Mouse (Mus musculus): Measurements from ENCODE around the gene Itih2. TPM values are rescaled to one million over a fixed set of nuclear protein-coding genes. Genes with fewer than 3 reads are reported as not detected.

Itih2 gene
- polyA plus RNA-seq, 1 experiment from 2014 or later = 4.5 TPM

DNA sequence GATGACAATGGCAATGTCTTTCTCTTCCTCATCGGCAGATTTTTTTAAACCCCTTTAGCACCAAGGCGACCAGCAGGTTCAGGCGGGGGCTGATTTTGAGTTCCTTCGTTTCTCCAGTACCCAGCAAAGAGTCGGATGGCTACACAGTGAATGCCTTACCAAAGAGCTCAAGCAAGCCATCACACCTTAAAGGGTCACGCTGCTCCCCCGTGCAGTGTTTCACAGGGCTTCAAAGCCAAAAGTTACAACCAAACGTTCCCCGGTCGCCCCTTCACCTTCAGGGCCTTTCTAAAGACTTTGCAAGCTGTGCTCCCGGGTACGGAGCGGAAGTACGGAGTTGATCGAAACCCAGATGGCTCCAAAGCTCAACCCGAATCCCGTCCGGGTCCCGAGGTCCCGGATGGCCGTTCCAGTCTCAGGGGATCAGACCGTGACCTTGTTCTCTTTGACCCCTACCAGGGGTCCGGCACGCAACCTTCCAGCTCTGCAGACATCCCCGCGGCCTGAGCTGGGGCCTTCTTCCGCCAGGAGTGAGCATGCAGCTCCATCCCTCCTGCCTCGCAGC lies 51.4 kb downstream of the Itih2 start:
- Histone ChIP-seq H3K36me3 (peaks cover 29% of the 10 kb centered on the region), H3K27ac (ENCODE audit: poor library complexity, severe bottlenecking) (peak overlapping the region; percentile 96), H3K4me3 (peak overlapping the region; percentile 92), H3K27me3 (replicated peaks) (no peaks in the 10 kb centered on the region), H3K9me3 (replicated peaks) (no peaks in the 10 kb centered on the region), H3K4me2 (peak overlapping the region; percentile 78), H3K9ac (peak overlapping the region; percentile 97), H3K4me1 (replicated peaks) (peaks cover 46% of the 10 kb centered on the region)
- under 1% methylated on average over 28 of the region's 28 CpGs for WGBS
- ATAC-seq (ENCODE audit: insufficient number of reproducible peaks, low FRiP score) = no peak; the same call in none of the 2 replicates

DNA sequence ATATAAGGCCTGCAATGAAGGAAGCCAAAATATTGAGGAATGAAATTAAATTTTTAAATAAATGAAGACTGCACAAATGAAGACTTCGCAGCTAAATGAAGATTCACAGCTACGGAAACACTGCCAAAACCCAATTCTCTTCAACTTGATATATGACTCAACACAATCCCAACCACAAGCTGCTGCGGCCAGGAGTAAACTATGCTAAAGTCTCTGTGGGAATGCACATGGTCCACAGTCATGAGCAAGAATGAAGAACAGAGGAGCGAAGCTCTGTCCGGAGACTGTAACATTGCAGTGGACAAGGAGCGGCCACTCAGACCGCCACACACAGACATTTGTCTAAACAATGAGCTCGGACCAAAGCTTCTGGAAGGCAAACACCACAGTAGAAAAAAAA lies 54.5 kb downstream of the Itih2 start:
- Histone ChIP-seq H3K27me3 (replicated peaks) (no peaks in the 10 kb centered on the region), H3K4me1 (replicated peaks) (peaks cover 53% of the 10 kb centered on the region), H3K4me3 (no peak overlapping the region), H3K36me3 (peaks cover 32% of the 10 kb centered on the region), H3K27ac (ENCODE audit: poor library complexity, severe bottlenecking) (no peak overlapping the region), H3K4me2 (peak overlapping the region; percentile 51), H3K9ac (no peak overlapping the region), H3K9me3 (replicated peaks) (no peaks in the 10 kb centered on the region)
- ATAC-seq (ENCODE audit: insufficient number of reproducible peaks, low FRiP score) = no peak
- 85% methylated on average over 8 of the region's 8 CpGs for WGBS

DNA sequence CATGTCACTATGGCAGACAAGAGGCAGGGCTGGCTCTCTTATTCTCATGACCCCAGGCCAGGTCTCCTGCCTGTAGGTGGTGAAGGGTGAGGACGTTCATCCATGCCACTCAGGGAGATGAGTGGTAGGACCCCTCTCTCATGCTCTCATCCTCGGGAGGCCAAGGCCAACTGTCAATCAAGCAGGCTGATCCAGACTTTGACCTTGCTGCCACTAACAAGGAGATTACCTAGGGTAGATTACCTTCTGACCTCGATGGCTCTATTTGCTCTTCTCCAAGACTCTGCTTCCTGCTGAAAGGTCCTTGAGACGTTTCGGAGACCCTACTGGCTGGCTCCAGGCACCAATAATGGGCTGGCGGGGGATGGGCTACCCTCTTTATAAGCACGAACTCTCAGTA lies 56.7 kb downstream of the Itih2 start:
- Histone ChIP-seq H3K27me3 (replicated peaks) (no peaks in the 10 kb centered on the region), H3K9me3 (replicated peaks) (no peaks in the 10 kb centered on the region), H3K4me3 (no peak overlapping the region), H3K4me1 (replicated peaks) (peaks cover 47% of the 10 kb centered on the region), H3K9ac (no peak overlapping the region), H3K36me3 (peaks cover 35% of the 10 kb centered on the region), H3K27ac (ENCODE audit: poor library complexity, severe bottlenecking) (no peak overlapping the region), H3K4me2 (no peak overlapping the region)
- ATAC-seq (ENCODE audit: insufficient number of reproducible peaks, low FRiP score) = no peak
- WGBS = 67% methylated on average over 7 of the region's 7 CpGs

DNA sequence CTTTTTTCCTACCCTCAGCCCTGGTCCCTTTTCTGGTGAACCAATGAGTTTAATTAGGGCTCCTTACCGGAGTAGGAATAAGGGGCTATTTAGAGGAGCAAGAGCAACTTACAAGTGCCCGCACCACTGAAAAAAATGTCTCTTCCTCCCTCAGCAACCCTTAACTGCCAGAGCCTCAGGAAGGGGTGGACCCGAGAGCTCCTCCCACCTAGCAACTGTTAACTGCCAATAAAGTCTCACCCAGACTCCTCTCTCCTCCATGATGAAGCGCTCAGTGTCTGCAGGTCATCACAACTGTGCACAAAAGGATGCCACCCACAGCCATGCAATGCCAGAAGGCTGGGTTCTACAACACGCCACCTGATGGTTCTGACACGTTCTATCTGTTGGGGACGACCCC lies 59.4 kb downstream of the Itih2 start:
- no peak for ATAC-seq (ENCODE audit: insufficient number of reproducible peaks, low FRiP score)
- H3K36me3 ChIP-seq = peaks cover 49% of the 10 kb centered on the region
- no peak overlapping the region for H3K4me2 ChIP-seq
- H3K9ac ChIP-seq = no peak overlapping the region
- no peaks in the 10 kb centered on the region for H3K27me3 ChIP-seq (replicated peaks)
- no peak overlapping the region for H3K27ac ChIP-seq (ENCODE audit: poor library complexity, severe bottlenecking)
- H3K4me1 ChIP-seq (replicated peaks) = peaks cover 31% of the 10 kb centered on the region
- no peaks in the 10 kb centered on the region for H3K9me3 ChIP-seq (replicated peaks)
- WGBS = 83% methylated on average over 7 of the region's 7 CpGs
- no peak overlapping the region for H3K4me3 ChIP-seq

DNA sequence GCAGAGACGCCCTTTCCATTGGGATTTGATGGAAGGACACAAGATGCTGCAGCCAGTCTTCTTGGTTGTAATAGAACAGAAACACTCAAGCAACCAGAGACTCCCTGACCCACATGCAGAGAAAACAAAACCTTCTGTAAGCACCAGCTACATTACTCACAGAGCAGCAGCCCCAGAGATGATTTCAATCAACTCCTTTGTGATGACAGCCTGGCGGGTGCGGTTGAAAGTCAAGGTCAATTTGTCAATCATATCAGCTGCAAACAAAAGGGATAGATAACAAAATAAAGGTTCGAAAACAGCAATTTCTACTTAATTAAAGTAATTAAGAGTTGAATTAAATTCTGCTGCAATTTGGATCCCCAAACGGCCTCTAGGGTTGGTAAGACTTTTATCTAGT lies 72.4 kb downstream of the Itih2 start:
- Histone ChIP-seq H3K9ac (no peak overlapping the region), H3K9me3 (replicated peaks) (no peaks in the 10 kb centered on the region), H3K27me3 (replicated peaks) (no peaks in the 10 kb centered on the region), H3K27ac (ENCODE audit: poor library complexity, severe bottlenecking) (no peak overlapping the region), H3K4me1 (replicated peaks) (no peaks in the 10 kb centered on the region), H3K4me3 (no peak overlapping the region), H3K4me2 (no peak overlapping the region), H3K36me3 (peaks cover 86% of the 10 kb centered on the region)
- no peak for ATAC-seq (ENCODE audit: insufficient number of reproducible peaks, low FRiP score)
- 78% methylated on average over 5 of the region's 5 CpGs for WGBS

DNA sequence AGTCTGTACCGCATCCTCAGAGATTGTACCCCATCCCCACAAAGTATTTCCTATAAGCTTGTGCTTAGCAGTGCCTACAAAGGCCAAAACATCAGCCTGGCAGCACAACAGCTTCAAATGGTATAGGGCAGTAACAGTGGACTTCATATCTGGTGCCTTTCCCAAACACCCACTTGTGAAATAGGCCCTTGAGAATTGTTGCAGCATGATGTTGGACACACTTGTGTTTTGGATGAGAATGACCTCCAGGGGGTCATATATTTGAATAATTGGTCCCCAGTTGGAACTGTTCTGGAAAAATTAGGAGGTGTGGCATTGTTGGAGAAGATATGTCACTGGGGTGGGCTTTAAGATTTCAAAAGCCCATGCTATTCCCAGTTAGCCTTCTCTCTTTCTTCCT lies 79.2 kb downstream of the Itih2 start:
- H3K36me3 ChIP-seq = peaks cover 32% of the 10 kb centered on the region
- peaks cover 11% of the 10 kb centered on the region for H3K4me1 ChIP-seq (replicated peaks)
- H3K27ac ChIP-seq (ENCODE audit: poor library complexity, severe bottlenecking) = no peak overlapping the region
- no peak overlapping the region for H3K4me2 ChIP-seq
- no peak overlapping the region for H3K9ac ChIP-seq
- no peaks in the 10 kb centered on the region for H3K9me3 ChIP-seq (replicated peaks)
- no peaks in the 10 kb centered on the region for H3K27me3 ChIP-seq (replicated peaks)
- WGBS = 82% methylated on average over 1 of the region's 1 CpGs
- ATAC-seq (ENCODE audit: insufficient number of reproducible peaks, low FRiP score) = no peak
- no peak overlapping the region for H3K4me3 ChIP-seq

DNA sequence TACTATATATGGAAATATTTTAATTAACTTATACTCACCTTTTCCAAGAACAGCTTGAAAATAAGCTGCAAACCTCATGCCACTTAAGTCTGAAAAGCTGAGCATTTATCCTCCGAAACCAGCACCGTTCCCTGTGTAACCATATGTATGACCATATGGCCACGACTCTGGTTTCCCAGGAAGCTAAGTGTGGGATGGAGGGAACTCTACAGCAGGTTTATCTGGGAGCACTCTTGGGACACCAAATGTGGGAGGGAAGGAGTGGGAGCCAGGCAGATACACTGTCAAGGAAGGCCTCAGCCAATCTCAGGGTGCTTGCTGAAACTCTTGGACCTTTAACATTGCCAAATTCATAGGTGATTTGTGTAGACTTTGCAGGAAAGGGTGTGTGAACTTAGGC lies 80.3 kb downstream of the Itih2 start:
- 85% methylated on average over 3 of the region's 3 CpGs for WGBS
- Histone ChIP-seq H3K4me3 (no peak overlapping the region), H3K36me3 (peaks cover 24% of the 10 kb centered on the region), H3K4me2 (no peak overlapping the region), H3K27me3 (replicated peaks) (no peaks in the 10 kb centered on the region), H3K9me3 (replicated peaks) (no peaks in the 10 kb centered on the region), H3K4me1 (replicated peaks) (peaks cover 12% of the 10 kb centered on the region), H3K27ac (ENCODE audit: poor library complexity, severe bottlenecking) (no peak overlapping the region), H3K9ac (no peak overlapping the region)
- no peak for ATAC-seq (ENCODE audit: insufficient number of reproducible peaks, low FRiP score)

DNA sequence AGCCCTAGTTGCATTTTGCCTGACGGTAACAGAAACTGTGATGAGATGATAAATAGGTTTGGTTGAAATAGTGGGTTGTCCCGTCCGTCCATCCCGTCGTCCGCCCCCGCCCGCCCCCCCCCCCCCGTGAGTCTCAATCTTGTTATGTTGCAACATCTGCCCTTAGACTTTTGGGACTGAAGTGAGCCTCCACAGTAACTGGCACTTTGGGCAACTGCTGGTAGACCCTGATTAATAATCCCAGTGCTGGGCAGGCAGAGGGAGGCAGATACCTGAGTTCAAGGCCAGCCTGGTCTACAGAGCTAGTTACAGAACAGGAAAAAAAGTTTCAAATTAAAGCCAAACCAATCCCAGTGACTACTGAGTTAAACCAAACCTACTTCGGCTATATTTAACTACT lies 81.7 kb downstream of the Itih2 start:
- 0 out of 2 replicates have a peak overlapping the region, but pooled peaks have one; percentile 45 for H3K9ac ChIP-seq

DNA sequence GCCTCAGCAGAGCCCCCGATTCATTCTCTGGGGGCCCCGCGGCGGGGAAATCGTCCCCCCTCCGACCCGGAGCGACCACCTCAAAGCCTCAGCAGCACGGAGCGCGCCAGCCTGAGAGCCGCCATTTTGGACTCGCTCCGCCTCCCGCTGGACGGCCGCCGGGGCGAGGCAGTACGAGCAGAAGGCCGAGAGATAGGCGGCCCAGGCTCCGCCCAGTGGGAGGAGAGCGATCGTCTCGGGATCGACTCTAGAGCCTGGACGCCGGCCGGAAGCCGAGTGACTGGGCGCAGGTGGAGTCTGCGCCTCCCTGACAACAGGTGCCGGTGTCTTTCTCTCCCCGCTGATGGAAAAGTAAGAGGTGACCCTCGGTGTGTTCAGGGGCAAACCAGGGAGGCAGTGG lies 82.7 kb downstream of the Itih2 start, which contains the start of gene Taf3:
TSS of gene Taf3 (minus strand) at position 136 of the 400 bp plus-strand sequence.
- under 1% methylated on average over 36 of the region's 36 CpGs for WGBS
- peak within 1 kb of the TSS; percentile 45; the same call in 1 of the 2 replicates for H3K27ac ChIP-seq (ENCODE audit: poor library complexity, severe bottlenecking)
- peaks cover 12% of the 10 kb centered on the region for H3K4me1 ChIP-seq (replicated peaks)
- H3K4me3 ChIP-seq = peak within 1 kb of the TSS; percentile 99
- peak within 1 kb of the TSS; percentile 85 for H3K4me2 ChIP-seq
- 0 out of 2 replicates have a peak, but pooled peaks cover 2% of the 10 kb centered on the region for H3K36me3 ChIP-seq
- peak; percentile 94 for ATAC-seq (ENCODE audit: insufficient number of reproducible peaks, low FRiP score)
- no peaks in the 10 kb centered on the region for H3K9me3 ChIP-seq (replicated peaks)
- no peaks in the 10 kb centered on the region for H3K27me3 ChIP-seq (replicated peaks)
- H3K9ac ChIP-seq = peak within 1 kb of the TSS; percentile 87

More for the DNA sequence above, 81.7 kb downstream of the Itih2 start:
- peak overlapping the region; percentile 99 for H3K4me3 ChIP-seq
- peaks cover 12% of the 10 kb centered on the region for H3K4me1 ChIP-seq (replicated peaks)
- no peaks in the 10 kb centered on the region for H3K9me3 ChIP-seq (replicated peaks)
- H3K4me2 ChIP-seq = peak overlapping the region; percentile 85
- no peak overlapping the region for H3K27ac ChIP-seq (ENCODE audit: poor library complexity, severe bottlenecking)
- WGBS = 20% methylated on average over 10 of the region's 10 CpGs
- no peak for ATAC-seq (ENCODE audit: insufficient number of reproducible peaks, low FRiP score)
- no peaks in the 10 kb centered on the region for H3K27me3 ChIP-seq (replicated peaks)
- peaks cover 10% of the 10 kb centered on the region for H3K36me3 ChIP-seq

DNA sequence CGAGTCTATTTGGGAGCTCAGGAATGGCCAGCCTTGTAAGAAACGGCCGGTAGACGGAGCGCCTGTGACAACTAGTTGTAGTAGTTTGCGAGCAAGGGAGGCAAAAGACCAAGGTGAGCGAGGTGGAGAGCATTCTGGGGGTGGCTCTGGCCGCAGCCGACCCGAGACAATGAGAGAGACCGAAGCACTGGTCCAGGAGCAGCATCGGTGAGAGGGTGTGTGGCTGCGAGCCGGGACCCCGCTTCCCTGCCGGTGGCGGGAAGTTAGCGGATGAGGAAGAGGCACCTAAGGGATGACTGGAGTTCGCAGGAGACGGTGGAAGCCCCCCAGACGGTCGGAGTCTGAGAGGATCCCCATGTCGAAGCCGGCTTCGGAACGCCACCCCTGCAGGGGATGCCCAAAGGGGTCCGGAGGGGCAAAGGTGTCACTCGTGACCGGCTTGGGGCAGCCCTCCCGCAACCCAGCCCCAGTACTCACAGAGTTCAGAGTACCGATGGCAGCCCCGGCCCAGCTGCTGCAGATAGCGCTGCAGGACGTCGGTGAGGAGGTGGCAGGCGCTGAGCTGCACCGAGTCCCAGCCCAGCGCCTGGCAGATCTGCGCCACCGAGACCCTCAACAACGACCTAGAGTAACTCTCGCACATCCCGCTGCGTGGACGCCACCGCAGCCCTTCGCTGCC lies 83.3 kb downstream of the Itih2 start:
- Histone ChIP-seq H3K4me3 (peak overlapping the region; percentile 99), H3K4me2 (peak overlapping the region; percentile 85), H3K9me3 (replicated peaks) (no peaks in the 10 kb centered on the region), H3K27ac (ENCODE audit: poor library complexity, severe bottlenecking) (peak overlapping the region; percentile 45; the same call in 1 of the 2 replicates), H3K36me3 (no peaks in the 10 kb centered on the region), H3K27me3 (replicated peaks) (no peaks in the 10 kb centered on the region), H3K4me1 (replicated peaks) (peaks cover 12% of the 10 kb centered on the region), H3K9ac (peak overlapping the region; percentile 87)
- 0% methylated on average over 47 of the region's 47 CpGs for WGBS
- ATAC-seq (ENCODE audit: insufficient number of reproducible peaks, low FRiP score) = peak; percentile 49
